Mouse (Mus musculus) stomach, embryonic 15.5 days (tissue): ENCODE results near the gene Ap3b1. TPM values are rescaled to one million over a fixed set of nuclear protein-coding genes. Genes with fewer than 3 reads are reported as not detected.
"Not testable (repeated sequence)": the region's sequence is repeated elsewhere in the genome, so short reads cannot be mapped to it uniquely, and the experiment has no call there.

ENCODE experiments used
- ATAC-seq: fragments of 200-750 bp; cut with Nextera tagmentation; 2 replicates; pipeline ENCODE4 v1.8.0; 2017; ENCODE audit warnings: low read depth, moderate number of reproducible peaks, moderate TSS enrichment; ENCODE audit not compliant: insufficient read depth, low FRiP score
- H3K27ac ChIP-seq: fragments of 300-500 bp; sonication (generic); 2 replicates; pipeline ENCODE4 v1.5.1; 2015; ENCODE audit warnings: mild to moderate bottlenecking, inconsistent platforms
- H3K27me3 ChIP-seq: fragments of 300-500 bp; sonication (generic); replicated peaks from 2 replicates; pipeline ENCODE4 v1.6.1; 2015; ENCODE audit warnings: inconsistent platforms
- H3K36me3 ChIP-seq: fragments of 300-500 bp; sonication (generic); 2 replicates; pipeline ENCODE4 v1.6.1; 2015; ENCODE audit warnings: inconsistent platforms
- H3K4me1 ChIP-seq: fragments of 300-500 bp; sonication (generic); 2 replicates; pipeline ENCODE4 v1.6.1; 2015; ENCODE audit warnings: inconsistent platforms
- H3K4me2 ChIP-seq: fragments of 300-500 bp; sonication (generic); 2 replicates; pipeline ENCODE4 v1.6.1; 2015; ENCODE audit warnings: mild to moderate bottlenecking, inconsistent platforms
- H3K4me3 ChIP-seq: fragments of 300-500 bp; sonication (generic); replicated peaks from 2 replicates; pipeline ENCODE4 v1.5.1; 2015; ENCODE audit warnings: inconsistent platforms
- H3K9ac ChIP-seq: fragments of 300-500 bp; sonication (generic); 2 replicates; pipeline ENCODE4 v1.6.1; 2015; ENCODE audit warnings: inconsistent platforms
- H3K9me3 ChIP-seq: fragments of 300-500 bp; sonication (generic); 2 replicates; pipeline ENCODE4 v1.6.1; 2016; ENCODE audit warnings: inconsistent platforms
- WGBS: fragments of 180-500 bp; shearing (Covaris S2); methylation state at CpG from one replicate; pipeline ENCODE4 v1.1.7; 2015; 5-methylcytosine and 5-hydroxymethylcytosine counted together
- polyA plus RNA-seq: library from polyadenylated mRNA; unstranded; fragments of >200 nt; fragmentation: Nextera tagmentation; extraction: Ambion mirVana; gene quantifications from 2 replicates; pipeline ENCODE4 v1.2.1, GENCODE M21; 2015

Ap3b1 gene
- 45.3 and 48.8 TPM in 2 replicates for polyA plus RNA-seq

DNA sequence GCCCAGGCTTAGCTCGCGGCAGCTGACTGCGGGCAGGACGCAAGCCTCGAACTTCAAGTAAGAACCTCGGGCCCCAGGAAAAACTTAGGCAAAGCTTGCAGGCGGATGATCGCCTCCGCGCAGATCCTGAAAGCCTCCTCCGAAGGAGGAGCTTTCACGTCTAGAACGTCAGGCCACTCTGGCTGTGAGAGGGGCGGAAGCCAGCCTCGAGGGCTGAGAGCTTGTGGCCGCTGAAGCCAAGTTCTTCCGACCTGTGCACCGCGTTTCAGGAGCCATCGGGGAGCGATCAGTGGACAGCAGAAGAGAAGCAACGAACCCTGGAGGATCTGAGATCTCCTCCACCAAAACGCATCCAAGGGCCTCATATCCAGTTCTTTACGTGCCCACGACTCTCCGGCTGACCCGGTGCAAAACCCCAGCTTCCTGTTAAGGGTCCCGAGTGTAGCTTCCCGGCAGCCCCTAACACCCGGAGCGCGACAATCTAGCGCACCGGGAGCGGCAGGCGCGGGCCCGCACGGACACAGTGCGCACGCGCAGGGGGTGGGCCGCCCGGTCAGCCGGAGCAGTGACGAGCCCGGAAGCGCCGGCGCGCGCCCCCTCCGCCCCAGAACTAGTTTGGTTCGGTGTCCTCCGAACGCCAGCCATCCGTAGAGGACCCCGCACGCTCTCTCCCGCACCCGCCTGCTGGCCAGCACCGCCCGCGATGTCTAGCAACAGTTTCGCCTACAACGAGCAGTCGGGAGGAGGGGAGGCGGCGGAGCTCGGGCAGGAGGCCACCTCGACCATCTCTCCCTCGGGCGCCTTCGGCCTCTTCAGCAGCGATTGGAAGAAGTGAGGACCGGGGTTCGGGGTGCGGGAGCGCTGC, at the start of gene Ap3b1:
Gene Ap3b1 (plus strand): TSS at position 560 of the 865 bp plus-strand sequence.
- Histone ChIP-seq H3K4me1 (peaks cover 7% of the 10 kb centered on the region; the same call in 1 of the 2 replicates), H3K9me3 (no peaks in the 10 kb centered on the region), H3K27me3 (no peaks in the 10 kb centered on the region), H3K27ac (peak within 1 kb of the TSS; percentile 93), H3K9ac (peak within 1 kb of the TSS; percentile 90), H3K4me2 (peak within 1 kb of the TSS; percentile 90), H3K4me3 (peak within 1 kb of the TSS; percentile 86), H3K36me3 (no peaks in the 10 kb centered on the region)
- whole genome bisulfite sequencing = 0% methylated on average over 74 of the region's 79 CpGs
- peak; percentile 95 for ATAC-seq

DNA sequence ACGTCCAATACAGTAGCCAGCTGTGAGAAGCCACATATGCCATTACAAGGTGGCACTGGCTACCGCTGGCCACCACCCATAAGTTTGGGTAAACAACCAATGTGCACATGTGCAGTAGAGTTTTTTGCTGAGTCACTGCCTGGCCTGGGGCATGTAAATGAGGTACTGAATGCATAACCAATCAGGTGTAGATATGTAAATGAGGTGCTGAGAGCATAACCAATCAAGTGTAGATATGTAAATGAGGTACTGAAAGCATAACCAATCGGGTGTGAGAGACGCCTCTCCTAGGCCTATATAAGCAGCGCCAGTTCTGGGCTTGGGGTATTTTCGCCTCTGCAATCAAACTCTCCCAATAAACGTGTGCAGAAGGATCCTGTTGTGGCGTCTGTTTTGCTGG, 45.9 kb upstream of the Ap3b1 start:
- H3K36me3 ChIP-seq, H3K9me3 ChIP-seq, H3K4me2 ChIP-seq, H3K27me3 ChIP-seq, H3K4me3 ChIP-seq, ATAC-seq, H3K9ac ChIP-seq, H3K4me1 ChIP-seq, H3K27ac ChIP-seq: not testable (repeated sequence)
- 90% methylated on average over 8 of the region's 8 CpGs for WGBS

- Histone ChIP-seq H3K9me3 (no peaks in the 10 kb centered on the region), H3K4me1 (no peaks in the 10 kb centered on the region), H3K9ac (no peak overlapping the region), H3K36me3 (no peaks in the 10 kb centered on the region), H3K27ac (no peak overlapping the region), H3K4me3 (no peak overlapping the region), H3K27me3 (no peaks in the 10 kb centered on the region), H3K4me2 (no peak overlapping the region)
- ATAC-seq = no peak
- 77% methylated on average over 10 of the region's 10 CpGs for WGBS
These were observed 41.7 kb upstream of the Ap3b1 start for GRCm38 (mm10) chr13:94316975-94317511.

DNA sequence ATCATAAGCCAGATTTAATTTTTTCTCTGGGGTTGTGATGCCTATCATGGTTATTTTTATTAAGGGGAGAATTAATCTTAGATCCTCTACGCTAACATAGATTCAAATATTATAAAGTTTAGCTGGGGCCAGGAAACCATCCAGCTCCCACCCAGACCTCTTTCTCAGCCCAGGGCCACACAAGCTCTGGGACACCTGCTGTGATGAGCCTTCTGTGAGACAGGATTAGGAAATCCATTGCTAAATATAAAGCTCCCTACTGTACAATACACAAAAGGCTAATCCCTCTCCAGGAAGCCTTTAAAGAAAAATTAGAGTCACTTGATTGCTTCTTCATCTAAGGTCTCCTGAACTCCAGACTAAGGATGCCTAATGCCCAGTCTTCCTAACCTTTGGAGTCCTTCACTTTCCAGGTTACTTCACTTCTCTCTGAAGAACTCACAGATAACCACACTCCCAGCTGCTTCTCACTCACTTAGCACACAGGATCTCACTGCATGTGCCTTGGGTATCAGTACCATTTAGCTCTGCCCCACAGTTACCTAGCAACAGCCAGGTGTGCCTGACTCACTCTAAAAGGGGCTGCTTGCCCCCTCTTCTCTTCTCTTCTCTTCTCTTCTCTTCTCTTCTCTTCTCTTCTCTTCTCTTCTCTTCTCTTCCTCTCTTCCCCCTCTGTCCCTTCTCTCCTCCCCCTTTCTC, 37.5 kb upstream of the Ap3b1 start:
- no peak for ATAC-seq
- 79% methylated on average over 1 of the region's 1 CpGs for WGBS
- Histone ChIP-seq H3K27me3 (no peaks in the 10 kb centered on the region), H3K9me3 (no peaks in the 10 kb centered on the region), H3K4me2 (no peak overlapping the region), H3K9ac (no peak overlapping the region), H3K4me1 (no peaks in the 10 kb centered on the region), H3K4me3 (no peak overlapping the region), H3K36me3 (no peaks in the 10 kb centered on the region), H3K27ac (no peak overlapping the region)

GRCm38 (mm10) chr13:94322475-94322874, 36.3 kb upstream of the Ap3b1 start:
- Histone ChIP-seq H3K4me3 (no peak overlapping the region), H3K36me3 (no peaks in the 10 kb centered on the region), H3K9me3 (no peaks in the 10 kb centered on the region), H3K4me1 (no peaks in the 10 kb centered on the region), H3K9ac (no peak overlapping the region), H3K4me2 (no peak overlapping the region), H3K27ac (no peak overlapping the region), H3K27me3 (no peaks in the 10 kb centered on the region)
- no peak for ATAC-seq
- WGBS = 77% methylated on average over 4 of the region's 4 CpGs

GRCm38 (mm10) chr13:94328063-94328462, 30.7 kb upstream of the Ap3b1 start:
- no peaks in the 10 kb centered on the region for H3K36me3 ChIP-seq
- no peak overlapping the region for H3K9ac ChIP-seq
- no peak overlapping the region for H3K4me3 ChIP-seq
- no peaks in the 10 kb centered on the region for H3K9me3 ChIP-seq
- peak overlapping the region; percentile 54; the same call in 1 of the 2 replicates for H3K27ac ChIP-seq
- WGBS = 49% methylated on average over 3 of the region's 3 CpGs
- ATAC-seq = peak; percentile 89
- H3K4me1 ChIP-seq = no peaks in the 10 kb centered on the region
- no peaks in the 10 kb centered on the region for H3K27me3 ChIP-seq
- no peak overlapping the region for H3K4me2 ChIP-seq

GRCm38 (mm10) chr13:94329005-94329404, 29.8 kb upstream of the Ap3b1 start:
- not testable (repeated sequence) for H3K9ac ChIP-seq, H3K4me1 ChIP-seq, H3K9me3 ChIP-seq, H3K36me3 ChIP-seq, H3K27me3 ChIP-seq, H3K27ac ChIP-seq, H3K4me2 ChIP-seq, H3K4me3 ChIP-seq, ATAC-seq
- 84% methylated on average over 6 of the region's 6 CpGs for WGBS

DNA sequence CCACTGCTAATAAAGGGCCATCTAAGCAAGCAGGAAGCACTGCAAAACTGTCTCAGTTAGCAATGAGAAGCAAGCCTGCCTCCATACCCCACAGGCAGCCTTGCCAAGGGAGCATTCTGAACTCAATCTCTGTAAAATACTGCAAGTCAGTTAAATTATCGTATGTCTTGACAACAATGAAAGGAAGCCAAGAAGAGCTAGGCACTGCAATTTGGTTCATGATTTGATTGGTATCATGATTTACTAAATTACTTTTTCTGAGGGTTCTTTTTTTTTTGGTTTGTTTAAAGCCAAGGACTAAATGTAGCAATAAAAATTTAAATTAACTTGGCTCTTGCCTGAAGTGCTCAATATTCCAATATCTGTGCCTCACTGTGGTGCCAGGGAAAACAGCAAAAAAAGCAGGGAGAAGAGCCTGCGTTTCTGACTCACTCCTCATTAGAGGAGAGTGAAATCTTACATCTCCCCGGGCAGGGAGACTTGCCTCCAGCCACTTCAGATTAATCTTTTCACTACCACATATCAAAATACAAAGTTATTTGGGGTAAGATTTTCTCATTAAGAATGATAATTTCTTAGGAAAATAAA, 28.3 kb upstream of the Ap3b1 start:
- Histone ChIP-seq H3K27me3 (no peaks in the 10 kb centered on the region), H3K4me1 (no peaks in the 10 kb centered on the region), H3K4me2 (no peak overlapping the region), H3K9me3 (no peaks in the 10 kb centered on the region), H3K9ac (no peak overlapping the region), H3K27ac (no peak overlapping the region), H3K36me3 (no peaks in the 10 kb centered on the region), H3K4me3 (no peak overlapping the region)
- 71% methylated on average over 3 of the region's 3 CpGs for WGBS
- ATAC-seq = no peak

GRCm38 (mm10) chr13:94338357-94338756, 20.4 kb upstream of the Ap3b1 start:
- no peaks in the 10 kb centered on the region for H3K36me3 ChIP-seq
- H3K4me2 ChIP-seq = no peak overlapping the region
- ATAC-seq = no peak
- 70% methylated on average over 3 of the region's 3 CpGs for WGBS
- H3K9ac ChIP-seq = no peak overlapping the region
- H3K4me3 ChIP-seq = no peak overlapping the region
- H3K27me3 ChIP-seq = no peaks in the 10 kb centered on the region
- H3K9me3 ChIP-seq = no peaks in the 10 kb centered on the region
- no peak overlapping the region for H3K27ac ChIP-seq
- H3K4me1 ChIP-seq = no peaks in the 10 kb centered on the region

DNA sequence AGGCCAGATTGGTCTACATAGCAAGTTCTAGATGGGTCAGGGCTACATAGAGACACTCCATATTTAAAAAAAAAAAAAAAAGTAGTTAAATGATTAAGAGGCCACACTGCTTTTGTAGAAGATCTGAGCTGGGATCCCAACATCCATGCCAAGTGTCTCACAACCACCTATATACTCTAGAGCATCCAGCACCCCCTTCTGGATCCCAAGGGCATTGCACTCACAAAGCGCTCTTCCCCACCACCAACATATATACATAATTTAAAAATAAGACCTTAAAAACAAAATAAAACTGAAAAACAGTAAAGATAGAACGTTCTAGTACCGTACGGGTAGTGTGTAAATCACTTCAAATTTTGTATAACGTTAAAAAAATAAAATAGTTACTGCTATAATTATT, 15.6 kb upstream of the Ap3b1 start:
- H3K36me3 ChIP-seq = no peaks in the 10 kb centered on the region
- H3K9me3 ChIP-seq = no peaks in the 10 kb centered on the region
- no peaks in the 10 kb centered on the region for H3K27me3 ChIP-seq
- H3K4me1 ChIP-seq = no peaks in the 10 kb centered on the region
- H3K27ac ChIP-seq = no peak overlapping the region
- WGBS = 91% methylated on average over 5 of the region's 5 CpGs
- no peak overlapping the region for H3K4me3 ChIP-seq
- H3K4me2 ChIP-seq = no peak overlapping the region
- H3K9ac ChIP-seq = no peak overlapping the region
- ATAC-seq = no peak

DNA sequence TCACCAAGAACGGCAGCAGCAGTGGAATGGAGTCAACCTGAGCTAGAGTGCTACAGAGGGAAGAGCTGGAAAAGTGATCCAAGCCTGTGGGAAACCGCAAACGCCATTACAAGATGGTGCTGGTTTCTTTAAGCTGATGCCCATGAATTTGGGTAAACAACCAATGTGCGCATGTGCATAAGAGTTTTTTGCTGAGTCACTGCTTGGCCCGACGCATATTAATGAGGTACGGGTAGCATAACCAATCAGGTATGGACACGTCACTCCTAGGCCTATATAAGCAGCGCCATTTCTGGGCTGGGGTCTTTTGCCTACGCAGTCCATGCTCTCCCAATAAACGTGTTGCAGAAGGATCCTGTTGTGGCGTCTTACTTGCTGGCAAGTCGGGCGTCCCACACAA, 14.2 kb upstream of the Ap3b1 start:
- not testable (repeated sequence) for H3K9me3 ChIP-seq, ATAC-seq, H3K4me1 ChIP-seq, H3K4me2 ChIP-seq, H3K36me3 ChIP-seq, H3K27me3 ChIP-seq, H3K9ac ChIP-seq, H3K27ac ChIP-seq, H3K4me3 ChIP-seq
- 97% methylated on average over 14 of the region's 14 CpGs for WGBS

- 63% methylated on average over 3 of the region's 3 CpGs for WGBS
- no peak for ATAC-seq
- H3K9me3 ChIP-seq = no peaks in the 10 kb centered on the region
- H3K36me3 ChIP-seq = no peaks in the 10 kb centered on the region
- no peaks in the 10 kb centered on the region for H3K27me3 ChIP-seq
- no peak overlapping the region for H3K4me2 ChIP-seq
- H3K4me1 ChIP-seq = peaks cover 7% of the 10 kb centered on the region; the same call in 1 of the 2 replicates
- no peak overlapping the region for H3K9ac ChIP-seq
- no peak overlapping the region for H3K4me3 ChIP-seq
- no peak overlapping the region for H3K27ac ChIP-seq
These were observed 4.2 kb upstream of the Ap3b1 start for GRCm38 (mm10) chr13:94354584-94354983.
